Mouse (Mus musculus) heart, adult 9 months (tissue): Measurements from ENCODE around the gene Lrrc74a.
A peak's percentile ranks its signal among the peaks of the same experiment; 100 is the strongest.

Experiments used
- DNase-seq, 2 experiments: peaks; one replicate each; pipeline ENCODE4 v3.0.0; 2022; ENCODE audit warnings: low spot score in 2 of 2

Lrrc74a gene

GRCm38 (mm10) chr12:86719961-86720639 lies 14.1 kb upstream of the Lrrc74a start:
- DNase-seq = no peak

GRCm38 (mm10) chr12:86721453-86721852 lies 12.7 kb upstream of the Lrrc74a start:
- no peak for DNase-seq

GRCm38 (mm10) chr12:86724300-86724699 lies 9.9 kb upstream of the Lrrc74a start:
- no peak for DNase-seq

- no peak for DNase-seq
These were observed 8.5 kb upstream of the Lrrc74a start for GRCm38 (mm10) chr12:86725706-86726105.

GRCm38 (mm10) chr12:86726120-86726640 lies 8.0 kb upstream of the Lrrc74a start, which contains the start of gene Angel1:
TSS of gene Angel1 (minus strand) at chr12:86726460.
- DNase-seq = peak; percentile 92 to 94

GRCm38 (mm10) chr12:86761036-86761435 lies 26.9 kb downstream of the Lrrc74a start:
- DNase-seq = no peak

- DNase-seq = no peak
These were observed 29.9 kb downstream of the Lrrc74a start for GRCm38 (mm10) chr12:86764060-86764459.

- DNase-seq = no peak
These were observed 32.3 kb downstream of the Lrrc74a start for GRCm38 (mm10) chr12:86766467-86766866.

GRCm38 (mm10) chr12:86767868-86768631 lies 33.9 kb downstream of the Lrrc74a start:
- DNase-seq = peak in 1 of 2 experiments; percentile 59

DNA sequence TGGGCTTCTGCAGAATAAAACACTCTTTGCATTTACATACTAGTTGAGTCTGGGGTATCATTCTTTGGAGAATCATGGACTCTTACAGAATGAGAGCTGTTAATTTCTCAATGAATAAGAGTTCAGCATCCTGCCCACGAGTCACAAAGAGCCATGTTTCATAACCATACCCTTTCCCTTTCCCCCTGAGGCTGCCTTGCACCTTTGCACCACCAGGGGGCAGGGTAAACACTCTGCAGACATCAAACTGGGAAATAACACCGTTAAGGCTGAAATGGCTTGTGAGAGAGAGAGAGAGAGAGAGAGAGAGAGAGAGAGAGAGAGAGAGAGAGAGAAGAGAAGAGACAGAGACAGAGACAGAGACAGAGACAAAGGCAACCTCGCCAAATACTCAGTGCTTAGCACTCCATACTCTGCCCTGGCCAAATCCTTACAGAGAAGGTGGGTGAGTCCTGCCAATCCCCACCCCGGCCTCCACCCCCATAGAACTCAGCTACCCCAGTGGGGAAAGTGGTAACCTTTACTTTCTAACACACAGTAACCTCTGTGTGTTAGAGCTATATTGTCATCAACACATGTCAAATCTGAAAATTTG lies 34.9 kb downstream of the Lrrc74a start:
- DNase-seq = peak in 1 of 2 experiments; percentile 84

- no peak for DNase-seq
These were observed 35.6 kb downstream of the Lrrc74a start for GRCm38 (mm10) chr12:86769819-86770218.

- peak; percentile 88 to 92 for DNase-seq
These were observed 36.1 kb downstream of the Lrrc74a start for GRCm38 (mm10) chr12:86770261-86770670.

- DNase-seq = no peak
These were observed 36.8 kb downstream of the Lrrc74a start for GRCm38 (mm10) chr12:86770927-86771326.

- DNase-seq = peak; percentile 85 to 91
These were observed 37.8 kb downstream of the Lrrc74a start for GRCm38 (mm10) chr12:86771823-86772427.

GRCm38 (mm10) chr12:86772551-86772950 lies 38.4 kb downstream of the Lrrc74a start:
- DNase-seq = no peak

GRCm38 (mm10) chr12:86775561-86776280 lies 41.6 kb downstream of the Lrrc74a start:
- DNase-seq = peak; percentile 86 to 87

DNA sequence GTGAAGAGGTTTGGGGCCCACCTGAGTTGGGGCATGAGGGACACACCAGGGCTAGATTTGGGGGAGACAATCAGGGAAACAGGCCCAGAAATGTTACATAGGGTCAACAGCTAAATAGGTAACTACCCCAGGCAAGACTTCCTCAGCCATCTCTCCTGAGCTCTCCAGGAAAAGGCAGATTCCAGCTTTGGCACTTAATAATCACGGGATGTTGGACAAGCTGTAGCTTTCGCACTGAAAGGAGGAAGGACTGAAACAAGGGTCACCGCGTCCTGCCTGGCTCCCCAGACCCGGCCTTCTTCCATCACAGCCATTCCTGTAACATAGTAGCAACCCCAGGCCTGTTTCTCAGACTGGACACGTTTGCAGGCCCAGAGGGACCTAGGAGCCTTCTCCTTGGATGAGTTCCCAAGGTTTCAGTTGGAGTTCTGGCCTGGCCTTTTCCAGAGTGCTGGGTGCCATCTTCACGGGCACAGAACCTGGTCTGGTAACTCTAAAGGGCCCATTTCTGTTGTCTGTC lies 42.2 kb downstream of the Lrrc74a start:
- DNase-seq = no peak

- DNase-seq = no peak
These were observed 44.4 kb downstream of the Lrrc74a start for GRCm38 (mm10) chr12:86778531-86778930.

GRCm38 (mm10) chr12:86779206-86779989 lies 45.2 kb downstream of the Lrrc74a start:
- DNase-seq = peak in 1 of 2 experiments; percentile 75

DNA sequence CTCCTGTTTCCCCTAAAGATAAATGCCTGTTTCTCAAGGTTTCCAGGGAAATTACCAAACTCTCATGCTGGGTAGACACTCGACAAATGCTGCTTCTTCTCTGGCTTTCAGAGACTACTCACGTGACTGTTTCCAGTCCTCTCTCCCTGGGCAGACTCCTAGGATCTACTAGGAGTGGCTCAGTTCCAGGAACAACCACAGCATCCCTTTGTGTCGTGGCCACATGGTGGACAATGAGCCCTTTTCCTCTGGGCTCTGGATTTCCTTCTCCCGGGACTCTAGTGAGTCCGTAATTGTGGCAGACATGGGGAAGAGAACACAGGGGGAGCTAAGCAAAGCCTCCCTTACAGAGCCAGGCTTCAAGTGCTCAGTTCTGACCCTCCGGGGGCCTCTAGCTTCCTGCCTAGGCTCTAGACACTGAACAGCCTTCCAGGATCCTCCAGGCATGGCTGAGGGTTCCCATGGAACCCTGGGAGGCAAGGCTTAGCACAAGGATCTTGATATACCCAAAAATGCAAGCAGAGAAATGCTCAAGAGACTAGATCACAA lies 47.6 kb downstream of the Lrrc74a start:
- DNase-seq = peak in 1 of 2 experiments; percentile 75
